Mouse (Mus musculus): Measurements from ENCODE around the gene Atp2a2. TPM values are rescaled to one million over a fixed set of nuclear protein-coding genes. Genes with fewer than 3 reads are reported as not detected.

Gene Atp2a2
- polyA plus RNA-seq, 1 experiment from 2014 or later: 78.4 TPM

GRCm38 (mm10) chr5:122405537-122405936, 96.5 kb downstream of the Atp2a2 start:
- 97% methylated on average over 10 of the region's 10 CpGs for WGBS
- Histone ChIP-seq H3K4me1 (ENCODE audit: control insufficient read depth, insufficient read depth, low read length) (no peaks in the 10 kb centered on the region), H3K36me3 (ENCODE audit: control insufficient read depth, insufficient read depth, low read length) (peaks cover 50% of the 10 kb centered on the region), H3K9ac (replicated peaks; ENCODE audit: low read depth, low read length) (no peak overlapping the region), H3K4me2 (ENCODE audit: low read depth, low read length) (no peak overlapping the region), H3K4me3 (ENCODE audit: low read depth, low read length) (no peak overlapping the region), H3K9me3 (ENCODE audit: control insufficient read depth, low read length) (no peaks in the 10 kb centered on the region), H3K27me3 (ENCODE audit: control insufficient read depth, insufficient read depth, low read length) (no peaks in the 10 kb centered on the region), H3K27ac (ENCODE audit: low read depth, low read length) (no peak overlapping the region)
- ATAC-seq (ENCODE audit: low read depth): no peak

Other genes starting within 250 kb of the Atp2a2 start
- 5.5 and 7.1 TPM in 2 replicates for gene Tctn1, start 237.8 kb downstream of the Atp2a2 start, polyA plus RNA-seq (2014; fragmentation: Nextera tagmentation; extraction: Ambion mirVana)
- gene Pptc7, start 217.9 kb downstream of the Atp2a2 start, polyA plus RNA-seq (2014; fragmentation: Nextera tagmentation; extraction: Ambion mirVana): 9.2 and 9.9 TPM in 2 replicates
- 20.2 and 24.7 TPM in 2 replicates for gene Rad9b, start 148.0 kb downstream of the Atp2a2 start, polyA plus RNA-seq (2014; fragmentation: Nextera tagmentation; extraction: Ambion mirVana)
- 325 and 347 TPM in 2 replicates for gene Vps29, start 147.9 kb downstream of the Atp2a2 start, polyA plus RNA-seq (2014; fragmentation: Nextera tagmentation; extraction: Ambion mirVana)
- gene Gpn3, start 130.3 kb downstream of the Atp2a2 start, polyA plus RNA-seq (2014; fragmentation: Nextera tagmentation; extraction: Ambion mirVana): 44.7 and 48.2 TPM in 2 replicates
- 146 and 158 TPM in 2 replicates for gene Fam216a, start 129.9 kb downstream of the Atp2a2 start, polyA plus RNA-seq (2014; fragmentation: Nextera tagmentation; extraction: Ambion mirVana)
- gene Arpc3, start 110.3 kb downstream of the Atp2a2 start, polyA plus RNA-seq (2014; fragmentation: Nextera tagmentation; extraction: Ambion mirVana): 46.6 and 81.6 TPM in 2 replicates
- gene Anapc7, start 80.5 kb downstream of the Atp2a2 start, polyA plus RNA-seq (2014; fragmentation: Nextera tagmentation; extraction: Ambion mirVana): 30.1 and 33.4 TPM in 2 replicates
- 55.4 and 68.6 TPM in 2 replicates for gene Ift81, start 112.3 kb upstream of the Atp2a2 start, polyA plus RNA-seq (2014; fragmentation: Nextera tagmentation; extraction: Ambion mirVana)
- gene P2rx7, start 141.7 kb upstream of the Atp2a2 start, polyA plus RNA-seq (2014; fragmentation: Nextera tagmentation; extraction: Ambion mirVana): 3.2 and 5.3 TPM in 2 replicates
- gene P2rx4, start 205.3 kb upstream of the Atp2a2 start, polyA plus RNA-seq (2014; fragmentation: Nextera tagmentation; extraction: Ambion mirVana): 12.3 and 14.4 TPM in 2 replicates

All from neural tube, embryonic 14.5 days (tissue).